Mouse (Mus musculus): ENCODE measurements at regions not wholly inside any gene's neighbourhood (a gene's known extent, or its start where the extent isn't known, plus 50 kb on each side); places are given as distances from the start of the nearest gene placed in this dataset.

GRCm38 (mm10) chr6:101021650-101022049, 188.2 kb downstream of the Ppp4r2 start:
- TF ChIP-seq CTCF (IDR thresholded peaks at IDR 0.05; ENCODE audit: borderline replicate concordance, extremely low read depth, insufficient read depth, insufficient read length) (no peak), POLR2A (IDR thresholded peaks at IDR 0.05; ENCODE audit: borderline replicate concordance, extremely low read depth, insufficient read depth, insufficient read length, poor library complexity, severe bottlenecking) (no peak)

All from brain, embryonic 14.5 days (tissue).